Mouse (Mus musculus) forebrain, postnatal 0 days (tissue): Measurements from ENCODE around the gene Actr3. TPM values are rescaled to one million over a fixed set of nuclear protein-coding genes. Genes with fewer than 3 reads are reported as not detected.

ENCODE experiments used
- ATAC-seq: fragments of 200-750 bp; cut with Nextera tagmentation; 2 replicates; pipeline ENCODE4 v1.8.0; 2017; ENCODE audit warnings: mild to moderate bottlenecking, moderate library complexity
- DNase-seq: peaks from one replicate; pipeline ENCODE4 v3.0.0-alpha.2; 2015
- H3K27ac ChIP-seq: fragments of 300-500 bp; sonication (generic); 2 replicates; pipeline ENCODE4 v1.5.1; 2014; ENCODE audit warnings: low read depth, mild to moderate bottlenecking, antibody characterized with exemption, low read length, moderate library complexity, mixed read lengths
- H3K27me3 ChIP-seq: fragments of 300-500 bp; sonication (generic); 2 replicates; pipeline ENCODE4 v1.6.1; 2014; ENCODE audit warnings: mild to moderate bottlenecking, low read length, mixed read lengths; ENCODE audit not compliant: insufficient read depth
- H3K36me3 ChIP-seq: fragments of 300-500 bp; sonication (generic); 2 replicates; pipeline ENCODE4 v1.6.1; 2014; ENCODE audit warnings: mild to moderate bottlenecking, moderate library complexity; ENCODE audit not compliant: insufficient read depth
- H3K4me1 ChIP-seq: fragments of 300-500 bp; sonication (generic); 2 replicates; pipeline ENCODE4 v1.6.1; 2014; ENCODE audit warnings: antibody characterized with exemption; ENCODE audit not compliant: insufficient read depth
- H3K4me2 ChIP-seq: fragments of 300-500 bp; sonication (generic); 2 replicates; pipeline ENCODE4 v1.6.1; 2014; ENCODE audit warnings: low read depth, mild to moderate bottlenecking, moderate library complexity
- H3K4me3 ChIP-seq: fragments of 300-500 bp; sonication (generic); 2 replicates; pipeline ENCODE4 v1.5.1; 2014; ENCODE audit warnings: low read depth, low read length, mixed read lengths
- H3K9ac ChIP-seq: fragments of 300-500 bp; sonication (generic); 2 replicates; pipeline ENCODE4 v1.6.1; 2014; ENCODE audit warnings: mild to moderate bottlenecking
- H3K9me3 ChIP-seq: fragments of 300-500 bp; sonication (generic); 2 replicates; pipeline ENCODE4 v1.6.1; 2016; ENCODE audit warnings: low read length
- CTCF ChIP-seq: sonication (generic); IDR thresholded peaks from 2 replicates; pipeline ENCODE4 v1.5.1; 2016; ENCODE audit warnings: antibody characterized with exemption, control low read depth, low read depth
- WGBS: fragments of 180-500 bp; shearing (Covaris S2); extraction: QIAGEN DNeasy Blood & Tissue Kit; methylation state at CpG from one replicate; pipeline ENCODE4 v1.1.7; 2014; 5-methylcytosine and 5-hydroxymethylcytosine counted together
- polyA plus RNA-seq: library from polyadenylated mRNA; unstranded; fragments of >200 nt; fragmentation: Nextera tagmentation; extraction: Ambion mirVana; gene quantifications from 2 replicates; pipeline ENCODE4 v1.2.1, GENCODE M21; 2015
- total RNA-seq: library from RNA; depleted of rRNA; stranded (reverse); fragments of >200 nt; gene quantifications from 2 replicates; pipeline ENCODE4 v1.2.3, GENCODE M21; 2014; rRNA removed

The Actr3 gene
- 301 and 316 TPM in 2 replicates for total RNA-seq
- polyA plus RNA-seq = 180 and 216 TPM in 2 replicates

DNA sequence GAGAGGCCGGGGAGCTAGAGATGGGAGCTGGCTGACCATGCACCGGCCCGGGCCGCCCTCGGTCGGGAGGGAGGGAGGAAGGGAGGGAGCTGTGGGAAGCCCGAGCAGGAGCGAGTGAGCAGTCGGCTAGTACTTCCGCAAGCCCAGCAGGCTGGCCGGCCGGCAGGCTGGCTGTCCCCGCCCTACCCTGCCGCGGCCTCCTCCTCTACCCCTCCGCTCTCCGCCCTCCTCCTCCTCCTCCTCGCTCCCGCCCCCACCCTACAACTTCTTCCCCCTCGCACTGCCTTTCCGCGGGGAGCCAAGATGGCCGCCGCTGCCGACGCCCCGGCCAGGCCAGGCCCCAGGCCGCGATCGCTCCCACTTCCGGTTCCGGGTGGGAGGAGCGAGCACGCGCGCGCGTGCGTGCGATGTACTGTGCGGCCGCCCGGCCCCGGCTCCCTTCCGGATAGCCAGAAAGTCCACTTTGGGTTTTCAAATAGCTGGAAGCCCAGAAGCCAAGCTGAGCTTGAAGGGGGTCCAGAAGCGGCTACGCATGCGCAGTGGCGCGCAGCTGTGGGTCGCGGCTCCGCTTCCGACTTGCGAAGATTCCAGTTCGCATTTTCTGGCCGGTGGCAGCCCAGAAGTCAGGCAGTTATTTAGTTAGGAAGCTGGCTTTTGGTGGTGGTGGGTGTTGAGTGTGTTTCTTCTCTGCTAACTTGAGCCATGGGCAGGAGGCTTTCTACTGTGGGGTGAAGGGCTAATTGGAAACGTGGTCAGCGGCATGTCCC lies at the start of gene Actr3:
TSS of gene Actr3 (minus strand) at position 359 of the 767 bp plus-strand sequence.
- TF ChIP-seq CTCF = no peak
- H3K27me3 ChIP-seq = no peaks in the 10 kb centered on the region
- H3K9me3 ChIP-seq = no peaks in the 10 kb centered on the region
- under 1% methylated on average over 46 of the region's 59 CpGs for WGBS
- ATAC-seq (peak; percentile 97), DNase-seq (peak; percentile 100)
- H3K27ac ChIP-seq = peak within 1 kb of the TSS; percentile 93
- peaks cover 30% of the 10 kb centered on the region for H3K4me1 ChIP-seq
- no peaks in the 10 kb centered on the region for H3K36me3 ChIP-seq
- H3K4me3 ChIP-seq = peak within 1 kb of the TSS; percentile 88
- peak within 1 kb of the TSS; percentile 92 for H3K9ac ChIP-seq
- peak within 1 kb of the TSS; percentile 60 for H3K4me2 ChIP-seq

DNA sequence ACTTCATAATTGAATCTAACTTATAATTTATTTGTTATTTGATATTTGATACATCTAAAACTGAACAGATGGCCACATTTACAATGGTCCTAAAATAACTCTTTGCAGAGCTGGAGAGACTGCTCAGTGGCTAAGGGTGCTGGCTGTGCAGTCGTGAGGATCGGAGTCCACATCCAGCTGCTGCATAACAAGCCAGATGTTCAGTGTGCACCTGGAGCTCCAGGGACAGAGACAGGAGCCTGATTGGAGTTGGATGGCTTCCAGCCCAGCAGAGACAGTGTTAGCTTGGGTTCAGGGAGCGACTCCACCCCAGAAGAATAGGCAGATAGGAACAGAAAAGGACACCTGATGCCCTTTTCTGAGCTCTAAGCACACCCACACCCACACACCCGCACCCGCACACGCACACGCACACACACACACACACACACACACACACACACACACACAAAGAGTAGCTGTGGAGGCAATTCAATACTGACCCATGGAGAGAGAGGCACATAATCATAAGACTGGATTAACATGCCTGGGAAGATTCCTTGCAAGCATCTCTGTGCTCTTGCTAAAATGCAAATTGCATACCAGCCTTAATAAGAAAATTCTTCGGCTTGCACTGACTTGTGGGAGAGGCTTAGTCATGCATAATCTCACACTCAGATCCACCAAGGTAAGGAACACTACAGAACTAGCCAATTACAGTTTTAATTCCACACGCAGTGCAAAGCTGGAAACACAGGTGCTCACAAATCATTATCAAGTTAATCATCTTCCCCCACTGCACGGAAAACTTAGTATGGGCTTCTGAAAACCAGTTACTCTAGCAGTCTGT lies 47.1 kb upstream of the Actr3 start:
- Histone ChIP-seq H3K4me1 (no peaks in the 10 kb centered on the region), H3K9me3 (no peaks in the 10 kb centered on the region), H3K9ac (no peak overlapping the region), H3K27ac (no peak overlapping the region; the same call in 1 of the 2 replicates), H3K4me3 (no peak overlapping the region), H3K36me3 (no peaks in the 10 kb centered on the region), H3K4me2 (no peak overlapping the region), H3K27me3 (no peaks in the 10 kb centered on the region)
- WGBS = 66% methylated on average over 10 of the region's 10 CpGs
- peak; percentile 85 for ATAC-seq
- peak; percentile 36 for DNase-seq
- no peak for TF ChIP-seq CTCF

DNA sequence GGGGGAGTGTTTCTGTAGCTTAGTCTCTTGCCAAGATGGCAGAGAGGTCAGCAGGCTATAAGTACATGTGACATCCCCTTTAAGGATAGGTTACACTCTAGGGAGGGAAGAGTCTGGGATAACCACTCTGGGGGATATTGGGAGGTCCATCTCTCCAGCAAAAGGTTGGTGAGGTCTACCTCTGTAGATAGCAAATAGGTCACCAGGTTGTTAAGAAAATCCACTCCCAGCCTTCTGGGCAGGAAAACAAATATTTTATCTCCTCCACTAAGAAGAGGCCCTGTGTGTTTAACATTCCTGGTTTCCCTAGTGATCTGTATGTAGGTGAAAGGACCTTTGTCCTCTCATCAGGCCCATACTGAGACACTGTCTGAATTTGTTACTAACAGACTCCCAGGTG lies 46.3 kb upstream of the Actr3 start:
- no peak for TF ChIP-seq CTCF
- ATAC-seq (no peak), DNase-seq (no peak)
- no peak overlapping the region for H3K27ac ChIP-seq
- H3K9ac ChIP-seq = no peak overlapping the region
- H3K4me3 ChIP-seq = no peak overlapping the region
- H3K4me2 ChIP-seq = no peak overlapping the region
- no peaks in the 10 kb centered on the region for H3K36me3 ChIP-seq
- no peaks in the 10 kb centered on the region for H3K4me1 ChIP-seq
- no peaks in the 10 kb centered on the region for H3K9me3 ChIP-seq
- H3K27me3 ChIP-seq = no peaks in the 10 kb centered on the region

DNA sequence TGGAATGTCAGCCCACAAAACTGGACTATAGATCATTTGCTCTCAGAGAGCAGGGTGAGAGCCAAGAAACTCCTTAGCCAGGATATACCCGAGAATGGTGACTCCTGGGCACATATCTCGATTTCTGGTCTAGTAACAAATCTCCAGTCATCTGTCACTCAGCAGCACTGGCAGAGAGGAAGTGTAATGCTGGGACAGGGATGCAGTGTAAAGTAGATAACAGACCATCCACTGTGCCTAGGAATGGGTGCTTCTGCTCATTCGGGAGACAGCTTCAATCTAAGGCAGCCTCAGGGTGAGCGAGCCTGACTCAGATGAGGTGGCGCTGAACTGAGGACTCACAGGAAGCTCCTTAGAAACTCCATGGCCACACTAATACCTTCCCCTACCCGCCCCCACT lies 43.1 kb upstream of the Actr3 start:
- no peak for TF ChIP-seq CTCF
- no peaks in the 10 kb centered on the region for H3K4me1 ChIP-seq
- H3K27ac ChIP-seq = no peak overlapping the region
- no peak overlapping the region for H3K9ac ChIP-seq
- WGBS = 85% methylated on average over 6 of the region's 6 CpGs
- H3K36me3 ChIP-seq = no peaks in the 10 kb centered on the region
- no peaks in the 10 kb centered on the region for H3K9me3 ChIP-seq
- H3K4me3 ChIP-seq = no peak overlapping the region
- DNase-seq (no peak), ATAC-seq (no peak)
- H3K27me3 ChIP-seq = no peaks in the 10 kb centered on the region
- H3K4me2 ChIP-seq = no peak overlapping the region

DNA sequence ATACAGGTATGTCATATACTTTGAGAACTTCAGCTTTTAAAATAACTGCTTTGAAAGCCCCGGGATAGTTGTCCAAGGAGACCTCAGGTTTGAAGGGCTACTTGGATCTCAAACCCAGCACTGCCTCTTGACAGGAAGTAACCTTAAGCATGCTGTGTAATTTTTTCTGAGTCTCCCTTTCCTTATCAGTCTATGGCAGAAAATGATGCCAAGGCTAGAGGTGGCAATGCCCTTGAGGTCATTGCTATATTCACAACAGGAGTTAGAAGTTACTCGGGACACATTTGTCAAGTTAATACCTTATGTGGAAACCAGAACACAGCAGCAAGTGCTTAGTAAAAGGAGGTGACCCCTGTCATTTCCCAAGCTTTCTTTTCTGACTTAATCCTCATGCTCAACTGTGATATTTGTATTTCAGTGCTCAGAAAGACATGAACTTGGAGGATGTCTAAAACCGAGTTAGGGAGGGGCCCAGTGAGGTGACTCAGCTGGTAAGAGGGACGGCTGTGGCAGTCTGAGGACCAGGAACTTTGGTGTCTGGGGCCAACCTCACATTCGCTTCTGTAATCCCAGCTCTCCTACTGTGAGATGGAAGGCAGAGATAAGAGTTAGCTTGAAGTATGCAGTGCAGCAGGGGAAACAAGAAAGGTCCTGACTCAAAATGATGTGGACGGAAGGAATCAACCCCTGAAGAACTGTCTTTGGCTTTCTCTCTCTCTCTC lies 40.6 kb upstream of the Actr3 start:
- no peak overlapping the region for H3K4me2 ChIP-seq
- H3K27me3 ChIP-seq = no peaks in the 10 kb centered on the region
- H3K36me3 ChIP-seq = no peaks in the 10 kb centered on the region
- WGBS = 86% methylated on average over 6 of the region's 6 CpGs
- no peak overlapping the region for H3K4me3 ChIP-seq
- no peak for TF ChIP-seq CTCF
- no peak for ATAC-seq
- no peak overlapping the region for H3K9ac ChIP-seq
- no peak overlapping the region for H3K27ac ChIP-seq
- H3K4me1 ChIP-seq = no peaks in the 10 kb centered on the region
- H3K9me3 ChIP-seq = no peaks in the 10 kb centered on the region
- no peak for DNase-seq

DNA sequence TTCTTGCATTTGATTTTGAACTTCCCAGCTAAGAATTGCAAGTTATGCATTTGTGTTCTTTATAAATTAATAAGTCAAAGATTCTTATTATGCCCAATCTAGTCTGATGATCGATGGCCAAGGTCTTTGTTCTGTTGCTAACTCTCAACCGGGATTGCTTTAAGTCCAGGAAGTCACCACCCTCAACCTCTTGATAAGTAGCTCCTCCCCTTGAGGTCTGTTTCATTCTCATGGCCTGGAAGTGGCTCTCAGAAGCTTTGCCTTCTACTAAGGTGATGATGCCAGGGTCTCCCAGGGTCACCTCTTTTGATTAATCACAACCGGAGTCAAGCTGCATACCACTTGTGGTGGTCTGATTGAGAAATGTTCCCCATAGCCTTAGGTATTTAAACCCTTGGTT lies 38.3 kb upstream of the Actr3 start:
- 95% methylated on average over 3 of the region's 3 CpGs for WGBS

More for the DNA sequence above, 38.3 kb upstream of the Actr3 start:
- DNase-seq (no peak), ATAC-seq (no peak)
- H3K9me3 ChIP-seq = no peaks in the 10 kb centered on the region
- H3K36me3 ChIP-seq = no peaks in the 10 kb centered on the region
- H3K27ac ChIP-seq = no peak overlapping the region
- H3K4me2 ChIP-seq = no peak overlapping the region
- no peak overlapping the region for H3K9ac ChIP-seq
- H3K27me3 ChIP-seq = no peaks in the 10 kb centered on the region
- no peak overlapping the region for H3K4me3 ChIP-seq
- no peak for TF ChIP-seq CTCF
- no peaks in the 10 kb centered on the region for H3K4me1 ChIP-seq
